Mouse (Mus musculus): Measurements from ENCODE around the gene Klhl29. TPM values are rescaled to one million over a fixed set of nuclear protein-coding genes. Genes with fewer than 3 reads are reported as not detected.

Klhl29 gene
- total RNA-seq, 2 experiments from 2014 or later = 0.49 to 0.55 TPM

- peak; percentile 4 to 13 for DNase-seq
- intact Hi-C loops (cut with DNase I) = no loop called here
These were observed 302.3 kb downstream of the Klhl29 start for GRCm38 (mm10) chr12:5073191-5073590.

- no peak for DNase-seq
- intact Hi-C loops (cut with DNase I) = no loop called here
These were observed 305.4 kb downstream of the Klhl29 start for GRCm38 (mm10) chr12:5070131-5070530.

GRCm38 (mm10) chr12:5067590-5067989, 307.9 kb downstream of the Klhl29 start:
- DNase-seq = no peak
- intact Hi-C loops (cut with DNase I) = no loop called here

- intact Hi-C loops (cut with DNase I) = no loop called here
- no peak for DNase-seq
These were observed 327.4 kb downstream of the Klhl29 start for GRCm38 (mm10) chr12:5048104-5048503.

GRCm38 (mm10) chr12:5044141-5044540, 331.3 kb downstream of the Klhl29 start:
- intact Hi-C loops (cut with DNase I) = no loop called here
- no peak for DNase-seq

GRCm38 (mm10) chr12:5038008-5038407, 337.5 kb downstream of the Klhl29 start:
- intact Hi-C loops (cut with DNase I) = no loop called here
- DNase-seq = no peak

- intact Hi-C loops (cut with DNase I) = loop anchor here (5.0 kb wide), 1 partner anchor 108 kb away; no protein-coding TSS in a partner anchor
- no peak for DNase-seq
These were observed 346.4 kb downstream of the Klhl29 start for GRCm38 (mm10) chr12:5029035-5029434.

Measured in heart, postnatal 14 days (tissue).